In the genomic region with DNA sequence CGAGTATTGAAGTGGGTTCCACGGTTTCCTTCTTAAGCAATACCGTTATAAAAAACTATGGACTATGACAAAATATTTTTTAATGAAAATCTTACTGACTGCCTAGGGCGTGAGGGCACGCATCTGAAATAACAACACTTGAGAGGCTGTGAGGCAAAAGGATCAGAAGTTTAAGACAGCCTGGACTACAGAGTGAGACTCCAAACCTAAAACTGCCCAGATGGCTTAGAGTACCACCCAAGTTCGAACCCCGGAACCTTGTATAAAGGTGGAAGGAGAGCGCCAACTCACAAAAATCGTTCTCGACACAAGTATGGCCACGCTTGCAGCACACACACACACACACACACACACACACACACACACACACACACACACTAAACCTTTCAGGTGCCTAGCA, we compare ENCODE assay signal across 8 mouse cellular contexts. TPM values are rescaled to one million over a fixed set of nuclear protein-coding genes. Genes with fewer than 3 reads are reported as not detected.
DNase-seq lines count a peak whose midpoint lies in the region; ATAC-seq and TF ChIP-seq lines count a peak whose summit lies in the region.

No protein-coding gene starts in this region.

- no peaks in the 10 kb centered on the region for H3K27me3 ChIP-seq in heart, adult 2 months (ENCODE audit: control insufficient read depth, insufficient read depth, low read length)
- no peaks in the 10 kb centered on the region for H3K27me3 ChIP-seq in E14TG2a.4 (ENCODE audit: insufficient read depth, low read length)
- H3K27me3 ChIP-seq in forebrain, embryonic 16.5 days (replicated peaks; ENCODE audit: control insufficient read depth, insufficient read depth, low read length) = 0 out of 2 replicates have a peak, but pooled peaks cover 4% of the 10 kb centered on the region
- H3K27me3 ChIP-seq in liver, embryonic 15.5 days = no peaks in the 10 kb centered on the region

- WGBS in heart, adult 2 months = 30% methylated on average over 11 of the region's 11 CpGs
- whole genome bisulfite sequencing in forebrain, embryonic 16.5 days = 31% methylated on average over 11 of the region's 11 CpGs
- WGBS in liver, embryonic 15.5 days (ENCODE audit: insufficient replicate concordance) = 34% methylated on average over 11 of the region's 11 CpGs

- H3K9ac ChIP-seq in heart, adult 2 months (ENCODE audit: low read depth, low read length) = no peak overlapping the region
- H3K9ac ChIP-seq in forebrain, embryonic 16.5 days (replicated peaks; ENCODE audit: low read depth, low read length) = peak overlapping the region; percentile 57
- H3K9ac ChIP-seq in liver, embryonic 15.5 days = peak overlapping the region; percentile 30

- peak overlapping the region; percentile 73 for H3K4me3 ChIP-seq in heart, adult 2 months
- peak overlapping the region; percentile 99 for H3K4me3 ChIP-seq in E14TG2a.4 (replicated peaks; ENCODE audit: low read length)
- H3K4me3 ChIP-seq in forebrain, embryonic 16.5 days (replicated peaks; ENCODE audit: low read length) = peak overlapping the region; percentile 73
- H3K4me3 ChIP-seq in liver, embryonic 15.5 days (replicated peaks) = peak overlapping the region; percentile 79

- no peak for DNase-seq in heart, adult 2 months
- DNase-seq in heart, adult 8-10 months (ENCODE audit: low spot score) = no peak
- DNase-seq in ovary, postnatal 36 days (ENCODE audit: low spot score) = no peak
- DNase-seq in right cerebral cortex, postnatal 25 days = no peak
- DNase-seq in layer of hippocampus, adult 11-12 months (ENCODE audit: low spot score) = no peak

- TF ChIP-seq EP300 in heart, adult 2 months (IDR thresholded peaks at IDR 0.05; ENCODE audit: insufficient read depth, low read depth, low read length) = no peak

- H3K27ac ChIP-seq in heart, adult 2 months = peak overlapping the region; percentile 73
- H3K27ac ChIP-seq in forebrain, embryonic 16.5 days (ENCODE audit: low read length) = peak overlapping the region; percentile 74
- no peak overlapping the region; the same call in 1 of the 2 replicates for H3K27ac ChIP-seq in liver, embryonic 15.5 days (replicated peaks)

- no peak for TF ChIP-seq POLR2A in heart, adult 2 months (IDR thresholded peaks at IDR 0.05; ENCODE audit: insufficient read depth, low read depth, low read length)

- H3K9me3 ChIP-seq in E14TG2a.4 (ENCODE audit: low read length) = no peaks in the 10 kb centered on the region
- no peaks in the 10 kb centered on the region for H3K9me3 ChIP-seq in forebrain, embryonic 16.5 days (ENCODE audit: control insufficient read depth, low read length)
- no peaks in the 10 kb centered on the region for H3K9me3 ChIP-seq in liver, embryonic 15.5 days (replicated peaks)

- intact Hi-C loops in heart, adult 2 months (cut with DNase I) = no loop called here

- H3K4me1 ChIP-seq in heart, adult 2 months (ENCODE audit: control insufficient read depth, insufficient read depth, low read length) = peaks cover 1% of the 10 kb centered on the region; the same call in 1 of the 2 replicates
- H3K4me1 ChIP-seq in E14TG2a.4 (replicated peaks; ENCODE audit: low read depth, low read length) = peaks cover 65% of the 10 kb centered on the region
- peaks cover 22% of the 10 kb centered on the region for H3K4me1 ChIP-seq in forebrain, embryonic 16.5 days (replicated peaks; ENCODE audit: control insufficient read depth, insufficient read depth, low read length)
- peaks cover 22% of the 10 kb centered on the region for H3K4me1 ChIP-seq in liver, embryonic 15.5 days (replicated peaks)

- ATAC-seq in forebrain, embryonic 16.5 days = peak; percentile 50
- no peak for ATAC-seq in liver, embryonic 15.5 days (ENCODE audit: insufficient read depth)

- no peaks in the 10 kb centered on the region for H3K79me2 ChIP-seq in heart, adult 2 months (replicated peaks; ENCODE audit: control insufficient read depth, insufficient read depth, low read length)

- H3K4me2 ChIP-seq in forebrain, embryonic 16.5 days (ENCODE audit: low read length) = peak overlapping the region; percentile 65
- peak overlapping the region; percentile 89 for H3K4me2 ChIP-seq in liver, embryonic 15.5 days

- H3K36me3 ChIP-seq in heart, adult 2 months (ENCODE audit: control insufficient read depth, insufficient read depth, low read length) = no peaks in the 10 kb centered on the region
- peaks cover 30% of the 10 kb centered on the region for H3K36me3 ChIP-seq in E14TG2a.4 (ENCODE audit: insufficient read depth, low read length)
- H3K36me3 ChIP-seq in forebrain, embryonic 16.5 days (ENCODE audit: control insufficient read depth, insufficient read depth) = no peaks in the 10 kb centered on the region
- peaks cover 15% of the 10 kb centered on the region for H3K36me3 ChIP-seq in liver, embryonic 15.5 days (replicated peaks)

- TF ChIP-seq CTCF in heart, adult 2 months (IDR thresholded peaks at IDR 0.05) = no peak
- TF ChIP-seq CTCF in E14TG2a.4 (conservative IDR thresholded peaks at IDR 0.05; ENCODE audit: low read length) = no peak

RNA-seq across cellular contexts. Expression of a gene that starts 0.4 kb away (rescaled TPM):
- 10 to 100 TPM; 28.2 to 30.1 TPM for total RNA-seq in heart, adult 2 months (2021)
- polyA plus RNA-seq in heart, adult 2 months (2012; rRNA removed) = 53.5 and 58.0 TPM in 2 replicates
- 10 to 100 TPM; 22.5 to 32.7 (median 29.0) TPM for total RNA-seq in heart, adult 8-10 months (2022)
- polyA plus RNA-seq in forebrain, embryonic 16.5 days (2015; fragmentation: Nextera tagmentation; extraction: Ambion mirVana) = 185 and 213 TPM in 2 replicates
- polyA plus RNA-seq in liver, embryonic 15.5 days (2015; fragmentation: Nextera tagmentation; extraction: Ambion mirVana) = 48.4 and 52.7 TPM in 2 replicates

RNA-seq across cellular contexts. Expression of a gene that starts 10.4 kb away (rescaled TPM):
- 1 to 10 TPM; 5.4 to 5.9 TPM for total RNA-seq in heart, adult 2 months (2021)
- 8.0 and 8.2 TPM in 2 replicates for polyA plus RNA-seq in heart, adult 2 months (2012; rRNA removed)
- 1 to 10 TPM; 5.4 to 7.1 (median 6.1) TPM for total RNA-seq in heart, adult 8-10 months (2022)
- 7.5 and 10.6 TPM in 2 replicates for polyA plus RNA-seq in forebrain, embryonic 16.5 days (2015; fragmentation: Nextera tagmentation; extraction: Ambion mirVana)
- polyA plus RNA-seq in liver, embryonic 15.5 days (2015; fragmentation: Nextera tagmentation; extraction: Ambion mirVana) = 1.6 and 2.0 TPM in 2 replicates

RNA-seq across cellular contexts. Expression of a gene that starts 28.0 kb away (rescaled TPM):
- total RNA-seq in heart, adult 2 months (2021) = 10 to 100 TPM; 44.1 to 47.6 TPM
- polyA plus RNA-seq in heart, adult 2 months (2012; rRNA removed) = 124 and 128 TPM in 2 replicates
- total RNA-seq in heart, adult 8-10 months (2022) = 10 to 100 TPM; 45.6 to 56.1 (median 48.9) TPM
- polyA plus RNA-seq in forebrain, embryonic 16.5 days (2015; fragmentation: Nextera tagmentation; extraction: Ambion mirVana) = 66.4 and 95.4 TPM in 2 replicates
- polyA plus RNA-seq in liver, embryonic 15.5 days (2015; fragmentation: Nextera tagmentation; extraction: Ambion mirVana) = 16.5 and 17.0 TPM in 2 replicates
